Mouse (Mus musculus) spleen, adult 18-20 months (tissue): ENCODE measurements around the gene Gm8232.
"Not testable (repeated sequence)": the region's sequence is repeated elsewhere in the genome, so short reads cannot be mapped to it uniquely, and the experiment has no call there.

Experiments used
- DNase-seq, 2 experiments: peaks; one replicate each; pipeline ENCODE4 v3.0.0; 2022; ENCODE audit warnings: mixed read lengths in 2 of 2

Gene Gm8232

DNA sequence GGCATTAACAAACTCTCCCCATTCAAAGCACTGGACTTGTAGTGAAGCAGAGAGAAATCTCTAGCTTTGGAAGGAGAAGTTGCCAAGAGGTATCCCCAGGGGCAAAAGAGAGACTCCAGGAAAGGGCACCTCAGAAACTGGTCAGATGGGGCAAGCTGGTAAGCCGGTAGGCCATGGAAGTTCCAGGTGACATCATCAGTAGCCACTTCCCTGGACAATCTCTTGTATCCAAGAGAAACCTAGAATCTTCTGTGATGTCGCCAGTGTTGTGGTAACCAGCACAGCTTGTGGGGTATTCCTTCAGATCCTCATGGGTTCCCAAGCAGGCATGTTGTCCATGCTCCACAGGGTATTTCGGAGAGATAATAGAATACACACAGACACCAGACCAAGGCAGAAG, at the start of gene Gm8232:
Gene Gm8232, plus strand, starts transcription at position 301 of the 400 bp plus-strand sequence.
- not testable (repeated sequence) for DNase-seq

DNA sequence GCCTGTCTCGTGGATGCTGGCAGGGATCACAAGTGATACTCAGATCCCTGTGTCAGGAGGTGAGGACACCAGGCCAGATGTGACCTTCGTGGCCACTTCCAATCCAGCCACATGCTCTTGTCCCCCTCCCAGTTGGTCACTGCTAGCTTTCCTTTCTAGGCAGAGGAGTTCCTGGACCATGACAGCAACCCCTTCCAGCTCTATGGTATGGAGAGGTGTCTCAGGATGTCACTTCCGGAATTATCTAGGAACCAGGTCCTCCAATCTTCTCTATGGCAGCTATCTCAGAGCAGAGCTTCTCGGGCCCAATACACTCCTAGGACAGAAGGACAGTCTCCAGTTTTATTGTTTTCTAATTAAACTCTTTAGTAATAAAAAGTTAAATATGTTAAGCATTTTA, 49.2 kb upstream of the Gm8232 start:
- not testable (repeated sequence) for DNase-seq

DNA sequence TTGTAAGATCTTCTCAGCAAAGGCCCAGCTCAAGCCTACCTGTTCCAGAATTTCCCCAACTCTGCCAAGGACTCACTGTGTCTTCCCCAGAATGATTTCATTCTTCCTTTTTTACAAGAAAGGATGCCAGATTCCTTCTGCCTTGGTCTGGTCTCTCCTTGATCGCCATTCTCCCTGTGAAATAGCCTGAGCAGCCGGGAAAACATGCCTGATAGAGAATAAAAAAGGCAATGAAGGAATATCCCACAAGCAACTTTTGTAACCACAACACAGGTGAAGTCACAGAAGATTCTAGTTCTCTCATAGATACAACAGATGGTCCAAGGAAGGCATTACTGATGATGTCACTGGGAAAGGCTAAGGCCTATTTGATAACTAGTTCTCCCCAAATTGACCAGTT, 22.8 kb upstream of the Gm8232 start, which contains the start of gene Gm3371:
Gene Gm3371, minus strand, starts transcription at position 101 of the 400 bp plus-strand sequence.
- not testable (repeated sequence) for DNase-seq
